Mouse (Mus musculus) kidney, postnatal 14 days (tissue): ENCODE results near the gene Zkscan17.

Experiments
- DNase-seq: peaks from one replicate; pipeline ENCODE4 v3.0.0; 2022; ENCODE audit warnings: mixed read lengths

Zkscan17 gene

GRCm38 (mm10) chr11:59450230-59450771 is 76.2 kb downstream of the Zkscan17 start:
- DNase-seq, result no peak

- DNase-seq, result peak; percentile 95
Observed at GRCm38 (mm10) chr11:59449741-59450229, 76.8 kb downstream of the Zkscan17 start, which contains the start of gene Jmjd4. Gene Jmjd4 (plus strand): TSS chr11:59450045.

- no peak for DNase-seq
Observed at GRCm38 (mm10) chr11:59443102-59443501, 83.4 kb downstream of the Zkscan17 start.

GRCm38 (mm10) chr11:59437954-59438353 is 88.6 kb downstream of the Zkscan17 start:
- no peak for DNase-seq
